Mouse (Mus musculus): ENCODE results near the gene Mlst8. TPM values are rescaled to one million over a fixed set of nuclear protein-coding genes. Genes with fewer than 3 reads are reported as not detected.

Mlst8 gene
- total and polyA plus RNA-seq, 3 experiments: 8.5 to 28.1 (median 10.7) TPM

DNA sequence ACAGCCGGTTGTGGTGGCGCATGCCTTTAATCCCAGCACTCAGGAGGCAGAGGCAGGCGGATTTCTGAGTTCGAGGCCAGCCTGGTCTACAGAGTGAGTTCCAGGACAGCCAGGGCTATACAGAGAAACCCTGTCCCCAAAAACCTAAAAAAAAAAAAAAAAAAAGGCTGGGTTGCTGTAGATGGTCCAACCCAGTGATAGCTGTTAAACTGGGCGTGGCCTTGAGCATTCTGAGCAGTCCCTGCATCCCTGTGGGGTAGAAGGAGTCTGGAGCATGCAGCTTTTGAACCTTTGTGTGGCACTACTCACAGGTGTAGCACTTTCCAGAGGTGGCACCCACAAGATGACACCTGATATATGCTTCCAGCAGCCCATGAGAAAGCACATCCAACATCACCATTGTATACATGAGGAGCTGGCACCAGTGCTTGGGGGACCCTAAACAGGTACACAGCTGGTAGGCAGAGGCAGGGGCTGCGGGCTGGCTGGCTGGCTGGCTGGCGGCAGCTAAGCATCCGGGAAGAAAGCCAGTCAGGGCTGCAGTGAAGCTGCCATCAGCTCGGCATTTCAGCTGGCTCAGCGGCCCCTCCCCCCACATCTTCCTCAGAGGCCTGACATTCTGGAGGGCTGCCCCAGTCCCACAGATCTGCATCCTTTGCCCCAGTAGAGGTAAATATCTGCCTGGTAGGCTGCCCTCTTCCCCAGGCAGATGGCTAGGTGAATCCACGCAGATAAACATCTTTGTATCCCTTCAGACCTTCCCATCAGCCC lies 6.4 kb upstream of the Mlst8 start:
- TF ChIP-seq EP300 (IDR thresholded peaks at IDR 0.05; ENCODE audit: insufficient read depth, low read depth, low read length) (no peak), CTCF (IDR thresholded peaks at IDR 0.05) (no peak), POLR2A (IDR thresholded peaks at IDR 0.05; ENCODE audit: insufficient read depth, low read depth, low read length) (no peak)
- H3K27me3 ChIP-seq (ENCODE audit: control insufficient read depth, insufficient read depth, low read length): peaks cover 6% of the 10 kb centered on the region
- no peaks in the 10 kb centered on the region for H3K4me1 ChIP-seq (ENCODE audit: control insufficient read depth, insufficient read depth, low read length)
- H3K9ac ChIP-seq (ENCODE audit: low read depth, low read length): no peak overlapping the region
- no peak overlapping the region for H3K4me3 ChIP-seq
- no peaks in the 10 kb centered on the region for H3K79me2 ChIP-seq (replicated peaks; ENCODE audit: control insufficient read depth, insufficient read depth, low read length)
- intact Hi-C loops (cut with DNase I): no loop called here
- no peak overlapping the region for H3K27ac ChIP-seq
- DNase-seq: no peak
- no peaks in the 10 kb centered on the region for H3K36me3 ChIP-seq (ENCODE audit: control insufficient read depth, insufficient read depth, low read length)
- WGBS: 45% methylated on average over 11 of the region's 11 CpGs

DNA sequence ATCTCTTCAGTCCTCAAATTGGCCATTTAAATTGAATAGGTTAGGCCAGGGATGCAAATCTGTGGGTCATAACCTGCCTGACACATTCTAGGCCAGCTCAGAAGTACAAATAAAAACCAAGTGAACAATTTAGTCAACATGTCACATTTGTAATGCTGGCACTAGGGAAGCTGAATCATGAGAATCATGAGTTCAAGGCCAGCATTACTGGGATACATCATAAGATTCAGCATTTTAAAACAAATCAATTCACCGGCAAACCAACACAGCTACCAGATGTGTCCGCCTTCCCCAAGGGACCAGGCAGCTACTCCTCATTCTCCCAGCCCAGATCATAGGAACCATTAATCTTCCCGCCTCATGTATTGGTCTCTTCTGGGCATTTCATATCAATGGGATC lies 4.6 kb upstream of the Mlst8 start:
- intact Hi-C loops (cut with DNase I): no loop called here
- no peak for DNase-seq
- WGBS: 88% methylated on average over 3 of the region's 3 CpGs
- no peak overlapping the region for H3K9ac ChIP-seq (ENCODE audit: low read depth, low read length)
- TF ChIP-seq CTCF (IDR thresholded peaks at IDR 0.05): no peak
- no peak for TF ChIP-seq EP300 (IDR thresholded peaks at IDR 0.05; ENCODE audit: insufficient read depth, low read depth, low read length)
- no peak for TF ChIP-seq POLR2A (IDR thresholded peaks at IDR 0.05; ENCODE audit: insufficient read depth, low read depth, low read length)
- no peak overlapping the region for H3K27ac ChIP-seq
- no peak overlapping the region for H3K4me3 ChIP-seq
- H3K4me1 ChIP-seq (ENCODE audit: control insufficient read depth, insufficient read depth, low read length): no peaks in the 10 kb centered on the region
- no peaks in the 10 kb centered on the region for H3K27me3 ChIP-seq (ENCODE audit: control insufficient read depth, insufficient read depth, low read length)
- no peaks in the 10 kb centered on the region for H3K36me3 ChIP-seq (ENCODE audit: control insufficient read depth, insufficient read depth, low read length)
- no peaks in the 10 kb centered on the region for H3K79me2 ChIP-seq (replicated peaks; ENCODE audit: control insufficient read depth, insufficient read depth, low read length)

DNA sequence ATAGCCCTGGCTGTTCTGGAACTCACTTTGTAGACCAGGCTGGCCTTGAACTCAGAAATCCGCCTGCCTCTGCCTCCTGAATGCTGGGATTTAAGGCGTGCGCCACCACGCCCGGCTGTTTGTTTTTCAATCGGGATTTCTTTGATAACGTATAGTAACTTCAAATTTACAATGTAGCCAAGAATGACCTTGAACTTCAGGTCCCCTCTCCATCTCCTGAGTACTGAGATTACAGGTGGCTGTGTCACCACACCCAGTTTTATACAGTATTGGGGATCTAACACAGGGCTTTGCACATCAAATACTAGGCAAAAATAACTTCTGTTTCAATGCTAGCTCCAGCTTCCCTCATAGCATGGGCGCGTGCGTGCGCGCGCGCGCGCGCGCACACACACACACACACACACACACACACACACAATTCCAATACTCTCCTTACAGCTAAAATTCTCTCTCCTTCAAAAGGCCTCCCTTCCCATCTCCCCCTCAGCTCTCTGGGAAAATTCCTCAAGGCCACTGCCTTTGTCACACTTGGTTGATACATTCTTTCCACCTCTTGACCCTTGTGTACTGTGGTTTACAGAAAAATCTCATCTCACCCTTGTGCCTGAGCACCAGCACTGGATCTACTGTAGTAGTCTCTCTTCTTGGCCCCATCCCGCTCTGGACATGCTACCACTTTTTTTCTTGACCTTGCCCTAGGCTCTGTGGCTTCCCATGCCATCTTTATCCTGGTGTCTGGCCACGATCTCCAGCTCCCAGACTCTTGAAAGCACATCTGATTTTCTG lies 2.3 kb upstream of the Mlst8 start:
- Histone ChIP-seq H3K4me3 (no peak overlapping the region), H3K4me1 (ENCODE audit: control insufficient read depth, insufficient read depth, low read length) (peaks cover 4% of the 10 kb centered on the region), H3K36me3 (ENCODE audit: control insufficient read depth, insufficient read depth, low read length) (no peaks in the 10 kb centered on the region), H3K79me2 (replicated peaks; ENCODE audit: control insufficient read depth, insufficient read depth, low read length) (no peaks in the 10 kb centered on the region), H3K27me3 (ENCODE audit: control insufficient read depth, insufficient read depth, low read length) (no peaks in the 10 kb centered on the region), H3K9ac (ENCODE audit: low read depth, low read length) (no peak overlapping the region), H3K27ac (no peak overlapping the region)
- 93% methylated on average over 20 of the region's 20 CpGs for WGBS
- TF ChIP-seq EP300 (IDR thresholded peaks at IDR 0.05; ENCODE audit: insufficient read depth, low read depth, low read length): no peak
- no peak for TF ChIP-seq CTCF (IDR thresholded peaks at IDR 0.05)
- TF ChIP-seq POLR2A (IDR thresholded peaks at IDR 0.05; ENCODE audit: insufficient read depth, low read depth, low read length): no peak
- no peak for DNase-seq
- intact Hi-C loops (cut with DNase I): no loop called here

DNA sequence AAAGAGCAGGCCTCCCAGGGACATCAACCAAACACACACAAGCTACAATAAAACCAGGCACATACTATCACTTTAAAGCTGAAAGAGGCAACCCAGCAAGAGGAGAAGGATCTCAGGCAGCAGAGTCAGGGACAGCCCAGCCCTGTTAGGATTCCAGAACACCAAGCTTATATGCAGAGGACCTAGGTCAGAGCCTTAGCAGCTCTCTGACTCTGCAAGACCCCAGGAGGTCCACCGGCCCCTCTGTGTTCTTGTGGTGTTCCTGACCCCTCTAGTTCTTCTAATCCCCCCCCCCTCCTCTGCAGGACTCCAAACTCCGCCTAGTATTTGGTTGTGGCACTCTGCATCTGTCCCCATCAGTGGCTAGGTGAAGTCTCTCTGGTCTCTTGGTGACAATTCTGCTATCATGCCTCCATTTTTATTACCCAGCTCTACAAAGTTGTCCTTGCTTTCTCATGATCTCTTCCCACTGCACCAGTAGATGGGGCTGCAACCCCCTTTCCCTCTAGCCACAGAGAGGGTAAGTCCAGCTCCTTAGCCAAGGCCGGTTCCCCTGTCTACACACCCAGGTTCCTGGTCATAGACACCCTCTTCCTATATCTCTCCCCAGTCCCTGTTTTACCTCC lies 1.4 kb upstream of the Mlst8 start:
- no peak overlapping the region for H3K4me3 ChIP-seq
- no peaks in the 10 kb centered on the region for H3K79me2 ChIP-seq (replicated peaks; ENCODE audit: control insufficient read depth, insufficient read depth, low read length)
- intact Hi-C loops (cut with DNase I): no loop called here
- no peak overlapping the region for H3K9ac ChIP-seq (ENCODE audit: low read depth, low read length)
- DNase-seq: no peak
- no peaks in the 10 kb centered on the region for H3K36me3 ChIP-seq (ENCODE audit: control insufficient read depth, insufficient read depth, low read length)
- no peak; the same call in 1 of the 2 replicates for TF ChIP-seq CTCF (IDR thresholded peaks at IDR 0.05)
- TF ChIP-seq POLR2A (IDR thresholded peaks at IDR 0.05; ENCODE audit: insufficient read depth, low read depth, low read length): no peak
- no peak for TF ChIP-seq EP300 (IDR thresholded peaks at IDR 0.05; ENCODE audit: insufficient read depth, low read depth, low read length)
- 61% methylated on average over 3 of the region's 3 CpGs for WGBS
- H3K27me3 ChIP-seq (ENCODE audit: control insufficient read depth, insufficient read depth, low read length): no peaks in the 10 kb centered on the region
- peaks cover 4% of the 10 kb centered on the region for H3K4me1 ChIP-seq (ENCODE audit: control insufficient read depth, insufficient read depth, low read length)
- H3K27ac ChIP-seq: no peak overlapping the region

DNA sequence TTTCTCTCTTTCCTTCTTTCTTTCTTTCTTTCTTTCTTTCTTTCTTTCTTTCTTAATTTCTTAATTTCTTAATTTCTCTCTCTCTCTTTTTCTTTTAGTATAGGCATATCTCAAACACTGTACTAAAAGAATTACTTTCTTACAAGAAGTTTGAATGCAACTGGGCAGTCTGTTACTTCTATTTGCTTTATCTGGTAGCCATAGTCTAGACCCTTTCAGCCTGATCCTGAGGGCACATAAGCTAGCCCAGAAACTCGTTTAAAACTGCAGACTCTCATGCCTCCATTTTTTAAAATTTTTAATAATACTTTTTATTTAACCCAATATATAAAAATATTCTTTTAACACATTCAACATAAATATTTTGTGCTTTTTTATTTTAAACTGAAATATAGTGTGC lies 553 bp upstream of the Mlst8 start:
- Histone ChIP-seq H3K9ac (ENCODE audit: low read depth, low read length) (no peak overlapping the region), H3K36me3 (ENCODE audit: control insufficient read depth, insufficient read depth, low read length) (no peaks in the 10 kb centered on the region), H3K27me3 (ENCODE audit: control insufficient read depth, insufficient read depth, low read length) (no peaks in the 10 kb centered on the region), H3K79me2 (replicated peaks; ENCODE audit: control insufficient read depth, insufficient read depth, low read length) (no peaks in the 10 kb centered on the region), H3K4me1 (ENCODE audit: control insufficient read depth, insufficient read depth, low read length) (peaks cover 4% of the 10 kb centered on the region), H3K4me3 (peak overlapping the region; percentile 67), H3K27ac (peak overlapping the region; percentile 94; the same call in 1 of the 2 replicates)
- TF ChIP-seq EP300 (IDR thresholded peaks at IDR 0.05; ENCODE audit: insufficient read depth, low read depth, low read length) (no peak), CTCF (IDR thresholded peaks at IDR 0.05) (no peak), POLR2A (IDR thresholded peaks at IDR 0.05; ENCODE audit: insufficient read depth, low read depth, low read length) (no peak)
- intact Hi-C loops (cut with DNase I): loop anchor here (5.0 kb wide), 3 partner anchors 33 to 188 kb away; partner anchors contain the start of genes Traf7 and Zfp598
- no peak for DNase-seq
- WGBS: 22% methylated on average over 1 of the region's 1 CpGs
